Mouse (Mus musculus): Measurements from ENCODE around the gene Ddah2. TPM values are rescaled to one million over a fixed set of nuclear protein-coding genes. Genes with fewer than 3 reads are reported as not detected.

The Ddah2 gene
- polyA plus RNA-seq, 1 experiment: 54.0 TPM

- peaks cover 18% of the 10 kb centered on the region for H3K4me1 ChIP-seq (replicated peaks; ENCODE audit: control insufficient read depth, insufficient read depth, low read length)
- peak; percentile 94 for DNase-seq
- TF ChIP-seq POLR2A (IDR thresholded peaks at IDR 0.05; ENCODE audit: control insufficient read depth, extremely low read depth, insufficient read depth, low read length, poor library complexity) (no peak), CTCF (IDR thresholded peaks at IDR 0.05; ENCODE audit: borderline replicate concordance, control insufficient read depth, extremely low read depth, insufficient read depth, low read length, poor library complexity) (peak; percentile 98)
- no peaks in the 10 kb centered on the region for H3K27me3 ChIP-seq (ENCODE audit: control insufficient read depth, insufficient read depth, low read length)
- H3K36me3 ChIP-seq (ENCODE audit: control insufficient read depth, insufficient read depth, low read length): no peaks in the 10 kb centered on the region
- H3K4me3 ChIP-seq (ENCODE audit: control insufficient read depth, insufficient read depth, low read length): no peak overlapping the region
- 31% methylated on average over 17 of the region's 17 CpGs for WGBS
- no peak overlapping the region for H3K27ac ChIP-seq (ENCODE audit: control insufficient read depth, insufficient read depth, low read length)
Measured at GRCm38 (mm10) chr17:35021163-35021808, 37.5 kb upstream of the Ddah2 start.

GRCm38 (mm10) chr17:35021842-35022477, 36.9 kb upstream of the Ddah2 start:
- no peak overlapping the region for H3K4me3 ChIP-seq (ENCODE audit: control insufficient read depth, insufficient read depth, low read length)
- H3K36me3 ChIP-seq (ENCODE audit: control insufficient read depth, insufficient read depth, low read length): no peaks in the 10 kb centered on the region
- DNase-seq: no peak
- TF ChIP-seq POLR2A (IDR thresholded peaks at IDR 0.05; ENCODE audit: control insufficient read depth, extremely low read depth, insufficient read depth, low read length, poor library complexity): no peak
- no peak for TF ChIP-seq CTCF (IDR thresholded peaks at IDR 0.05; ENCODE audit: borderline replicate concordance, control insufficient read depth, extremely low read depth, insufficient read depth, low read length, poor library complexity)
- WGBS: 82% methylated on average over 6 of the region's 6 CpGs
- H3K27ac ChIP-seq (ENCODE audit: control insufficient read depth, insufficient read depth, low read length): no peak overlapping the region
- H3K27me3 ChIP-seq (ENCODE audit: control insufficient read depth, insufficient read depth, low read length): no peaks in the 10 kb centered on the region
- peaks cover 14% of the 10 kb centered on the region for H3K4me1 ChIP-seq (replicated peaks; ENCODE audit: control insufficient read depth, insufficient read depth, low read length)

GRCm38 (mm10) chr17:35022541-35023060, 36.2 kb upstream of the Ddah2 start:
- no peaks in the 10 kb centered on the region for H3K36me3 ChIP-seq (ENCODE audit: control insufficient read depth, insufficient read depth, low read length)
- peaks cover 15% of the 10 kb centered on the region for H3K4me1 ChIP-seq (replicated peaks; ENCODE audit: control insufficient read depth, insufficient read depth, low read length)
- DNase-seq: no peak
- 94% methylated on average over 8 of the region's 8 CpGs for WGBS
- H3K27ac ChIP-seq (ENCODE audit: control insufficient read depth, insufficient read depth, low read length): no peak overlapping the region
- H3K4me3 ChIP-seq (ENCODE audit: control insufficient read depth, insufficient read depth, low read length): no peak overlapping the region
- H3K27me3 ChIP-seq (ENCODE audit: control insufficient read depth, insufficient read depth, low read length): no peaks in the 10 kb centered on the region
- TF ChIP-seq POLR2A (IDR thresholded peaks at IDR 0.05; ENCODE audit: control insufficient read depth, extremely low read depth, insufficient read depth, low read length, poor library complexity) (no peak), CTCF (IDR thresholded peaks at IDR 0.05; ENCODE audit: borderline replicate concordance, control insufficient read depth, extremely low read depth, insufficient read depth, low read length, poor library complexity) (no peak)

DNA sequence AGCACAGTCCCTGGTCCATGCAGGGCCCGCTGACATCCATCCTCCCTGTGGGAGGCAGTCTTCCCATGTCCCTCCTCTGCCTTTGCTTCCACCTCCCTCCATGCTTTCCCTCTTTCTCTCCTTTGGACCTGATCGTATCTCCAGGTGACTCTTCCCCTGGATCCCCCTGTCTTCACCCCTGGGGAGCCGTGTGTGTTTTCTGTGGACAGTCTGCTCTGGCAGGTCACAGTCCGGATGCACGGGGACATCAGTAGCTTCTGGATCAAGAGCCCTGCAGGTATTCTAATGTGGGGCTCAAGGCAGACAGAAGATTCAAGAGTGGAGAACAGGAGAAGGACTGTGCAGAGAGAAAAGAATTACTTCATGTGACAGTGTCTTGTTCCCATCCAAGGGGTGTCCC, 35.6 kb upstream of the Ddah2 start:
- no peak overlapping the region for H3K27ac ChIP-seq (ENCODE audit: control insufficient read depth, insufficient read depth, low read length)
- H3K4me1 ChIP-seq (replicated peaks; ENCODE audit: control insufficient read depth, insufficient read depth, low read length): peaks cover 18% of the 10 kb centered on the region
- H3K36me3 ChIP-seq (ENCODE audit: control insufficient read depth, insufficient read depth, low read length): no peaks in the 10 kb centered on the region
- 97% methylated on average over 5 of the region's 5 CpGs for WGBS
- TF ChIP-seq CTCF (IDR thresholded peaks at IDR 0.05; ENCODE audit: borderline replicate concordance, control insufficient read depth, extremely low read depth, insufficient read depth, low read length, poor library complexity) (no peak), POLR2A (IDR thresholded peaks at IDR 0.05; ENCODE audit: control insufficient read depth, extremely low read depth, insufficient read depth, low read length, poor library complexity) (no peak)
- H3K4me3 ChIP-seq (ENCODE audit: control insufficient read depth, insufficient read depth, low read length): no peak overlapping the region
- no peaks in the 10 kb centered on the region for H3K27me3 ChIP-seq (ENCODE audit: control insufficient read depth, insufficient read depth, low read length)
- DNase-seq: no peak

DNA sequence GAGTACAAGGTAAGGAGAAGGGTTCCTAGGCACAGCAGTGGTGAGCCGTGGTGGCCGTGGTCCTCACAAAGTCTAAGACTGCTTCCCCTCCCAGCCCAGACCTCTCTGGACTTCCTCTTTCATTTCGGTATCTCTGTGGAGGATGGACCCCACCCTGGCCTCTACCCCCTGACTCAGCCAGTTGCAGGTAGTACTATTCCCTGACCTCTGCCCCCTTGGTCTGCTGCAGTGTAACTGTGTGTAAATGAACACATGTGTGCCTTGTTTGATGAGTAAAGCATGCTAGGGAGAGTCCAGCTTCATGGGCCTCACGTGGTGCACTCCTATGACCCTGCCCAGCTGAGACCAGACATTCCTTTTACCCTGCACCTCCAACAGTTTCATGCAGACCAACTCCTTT, 35.1 kb upstream of the Ddah2 start:
- Histone ChIP-seq H3K27ac (ENCODE audit: control insufficient read depth, insufficient read depth, low read length) (no peak overlapping the region), H3K4me3 (ENCODE audit: control insufficient read depth, insufficient read depth, low read length) (no peak overlapping the region), H3K36me3 (ENCODE audit: control insufficient read depth, insufficient read depth, low read length) (no peaks in the 10 kb centered on the region), H3K27me3 (ENCODE audit: control insufficient read depth, insufficient read depth, low read length) (no peaks in the 10 kb centered on the region), H3K4me1 (replicated peaks; ENCODE audit: control insufficient read depth, insufficient read depth, low read length) (peaks cover 23% of the 10 kb centered on the region)
- TF ChIP-seq CTCF (IDR thresholded peaks at IDR 0.05; ENCODE audit: borderline replicate concordance, control insufficient read depth, extremely low read depth, insufficient read depth, low read length, poor library complexity): no peak
- TF ChIP-seq POLR2A (IDR thresholded peaks at IDR 0.05; ENCODE audit: control insufficient read depth, extremely low read depth, insufficient read depth, low read length, poor library complexity): no peak
- 49% methylated on average over 4 of the region's 4 CpGs for WGBS
- no peak for DNase-seq

DNA sequence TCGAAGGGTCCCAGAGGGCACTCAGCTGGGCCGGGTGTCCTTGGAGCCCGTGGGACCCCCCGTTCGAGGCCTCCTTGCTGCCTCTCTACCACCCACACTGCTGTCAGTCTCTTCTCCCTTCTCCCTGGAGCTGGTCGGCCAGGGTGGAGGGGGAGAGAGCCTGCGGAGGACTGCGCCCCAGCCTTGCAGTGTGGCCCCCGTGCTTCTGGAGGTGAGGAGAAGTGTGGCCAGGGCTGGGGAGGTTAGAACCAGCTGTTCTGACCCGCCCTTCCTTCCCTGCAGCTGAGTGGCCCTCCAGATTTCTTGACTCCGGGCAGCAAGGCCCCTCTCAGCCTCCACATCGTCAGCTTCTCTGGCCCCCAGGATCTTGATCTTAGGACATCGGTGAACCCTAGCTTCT, 34.6 kb upstream of the Ddah2 start:
- Histone ChIP-seq H3K4me3 (ENCODE audit: control insufficient read depth, insufficient read depth, low read length) (no peak overlapping the region), H3K27ac (ENCODE audit: control insufficient read depth, insufficient read depth, low read length) (no peak overlapping the region), H3K36me3 (ENCODE audit: control insufficient read depth, insufficient read depth, low read length) (no peaks in the 10 kb centered on the region), H3K4me1 (replicated peaks; ENCODE audit: control insufficient read depth, insufficient read depth, low read length) (peaks cover 28% of the 10 kb centered on the region), H3K27me3 (ENCODE audit: control insufficient read depth, insufficient read depth, low read length) (no peaks in the 10 kb centered on the region)
- DNase-seq: no peak
- 73% methylated on average over 13 of the region's 13 CpGs for WGBS
- TF ChIP-seq CTCF (IDR thresholded peaks at IDR 0.05; ENCODE audit: borderline replicate concordance, control insufficient read depth, extremely low read depth, insufficient read depth, low read length, poor library complexity) (no peak), POLR2A (IDR thresholded peaks at IDR 0.05; ENCODE audit: control insufficient read depth, extremely low read depth, insufficient read depth, low read length, poor library complexity) (no peak)
